Mouse (Mus musculus): Measurements from ENCODE around the gene Slc25a24. TPM values are rescaled to one million over a fixed set of nuclear protein-coding genes. Genes with fewer than 3 reads are reported as not detected.
A peak's percentile ranks its signal among the peaks of the same experiment; 100 is the strongest.

Slc25a24 gene
- polyA plus RNA-seq, 1 experiment from 2014 or later, result 30.7 TPM

DNA sequence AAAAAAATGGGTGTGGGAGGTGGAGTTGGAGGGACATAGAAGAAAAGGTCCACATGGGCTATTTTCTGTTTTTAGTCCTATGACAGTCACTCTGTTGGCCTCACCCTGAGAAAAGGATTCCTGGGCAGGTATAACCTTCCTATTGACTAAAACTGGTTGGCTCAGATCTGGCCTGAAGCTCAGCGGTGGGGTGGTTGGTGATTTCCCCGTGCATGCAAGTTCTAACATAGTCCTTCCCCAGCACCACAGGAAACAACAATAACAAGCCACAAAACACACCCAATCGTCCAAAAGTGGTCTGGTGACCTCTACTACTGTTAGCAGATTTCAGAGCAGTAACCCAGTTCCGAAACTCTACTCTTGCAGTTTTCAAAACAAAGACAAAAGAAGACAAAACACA, 10.0 kb downstream of the Slc25a24 start:
- no peaks in the 10 kb centered on the region for H3K9me3 ChIP-seq
- no peak overlapping the region for H3K4me3 ChIP-seq
- no peak overlapping the region for H3K27ac ChIP-seq
- no peak for ATAC-seq (ENCODE audit: borderline replicate concordance, extremely low read depth, low FRiP score, low TSS enrichment)
- H3K9ac ChIP-seq, result no peak overlapping the region
- peaks cover 13% of the 10 kb centered on the region for H3K36me3 ChIP-seq
- 84% methylated on average over 4 of the region's 4 CpGs for WGBS
- no peaks in the 10 kb centered on the region for H3K27me3 ChIP-seq
- peaks cover 9% of the 10 kb centered on the region for H3K4me1 ChIP-seq
- H3K4me2 ChIP-seq, result no peak overlapping the region

DNA sequence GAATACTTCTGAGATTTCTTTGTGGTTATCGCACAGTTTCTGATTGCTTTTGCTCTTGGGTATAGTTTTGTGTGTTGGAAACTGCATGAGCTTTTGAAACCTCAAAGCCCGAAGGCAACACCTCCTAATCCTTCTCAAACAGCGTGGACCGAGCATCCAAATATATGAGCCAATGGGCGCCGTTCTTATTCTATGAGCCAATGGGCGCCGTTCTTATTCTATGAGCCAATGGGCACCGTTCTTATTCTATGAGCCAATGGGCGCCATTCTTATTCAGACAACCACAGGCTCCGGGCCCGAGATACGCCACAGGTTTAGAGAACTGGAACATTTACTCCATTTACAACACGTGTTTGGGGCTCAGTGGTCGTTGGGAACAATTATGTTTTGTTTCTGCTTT, 11.1 kb downstream of the Slc25a24 start:
- H3K27me3 ChIP-seq, result no peaks in the 10 kb centered on the region
- H3K9ac ChIP-seq, result no peak overlapping the region
- H3K4me2 ChIP-seq, result no peak overlapping the region
- no peak overlapping the region for H3K4me3 ChIP-seq
- no peak overlapping the region for H3K27ac ChIP-seq
- WGBS, result 96% methylated on average over 15 of the region's 15 CpGs
- ATAC-seq (ENCODE audit: borderline replicate concordance, extremely low read depth, low FRiP score, low TSS enrichment), result no peak
- H3K36me3 ChIP-seq, result peaks cover 10% of the 10 kb centered on the region
- no peaks in the 10 kb centered on the region for H3K9me3 ChIP-seq
- H3K4me1 ChIP-seq, result peaks cover 9% of the 10 kb centered on the region

DNA sequence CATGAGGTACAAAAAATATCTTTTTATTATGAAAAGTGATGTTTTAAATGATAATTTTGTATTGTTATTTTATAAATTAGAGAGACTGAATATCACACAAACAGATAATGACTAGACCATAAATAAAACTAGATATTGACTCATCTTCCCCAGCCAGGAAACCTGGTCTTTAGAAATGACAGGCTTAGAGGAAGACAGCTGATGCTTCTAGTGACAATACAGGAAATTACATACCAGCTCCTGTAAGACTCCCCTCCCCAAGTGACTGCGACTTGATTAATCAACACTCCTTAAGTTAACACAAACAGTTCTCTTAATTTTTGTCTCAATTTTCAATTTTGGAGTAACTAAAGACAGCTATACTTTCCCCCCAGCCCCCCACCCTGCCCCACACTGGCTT, 12.4 kb downstream of the Slc25a24 start:
- WGBS, result 73% methylated on average over 1 of the region's 1 CpGs
- Histone ChIP-seq H3K27ac (no peak overlapping the region), H3K4me3 (no peak overlapping the region), H3K9me3 (no peaks in the 10 kb centered on the region), H3K9ac (no peak overlapping the region), H3K4me1 (no peaks in the 10 kb centered on the region), H3K4me2 (no peak overlapping the region), H3K36me3 (peaks cover 10% of the 10 kb centered on the region), H3K27me3 (no peaks in the 10 kb centered on the region)
- ATAC-seq (ENCODE audit: borderline replicate concordance, extremely low read depth, low FRiP score, low TSS enrichment), result no peak

DNA sequence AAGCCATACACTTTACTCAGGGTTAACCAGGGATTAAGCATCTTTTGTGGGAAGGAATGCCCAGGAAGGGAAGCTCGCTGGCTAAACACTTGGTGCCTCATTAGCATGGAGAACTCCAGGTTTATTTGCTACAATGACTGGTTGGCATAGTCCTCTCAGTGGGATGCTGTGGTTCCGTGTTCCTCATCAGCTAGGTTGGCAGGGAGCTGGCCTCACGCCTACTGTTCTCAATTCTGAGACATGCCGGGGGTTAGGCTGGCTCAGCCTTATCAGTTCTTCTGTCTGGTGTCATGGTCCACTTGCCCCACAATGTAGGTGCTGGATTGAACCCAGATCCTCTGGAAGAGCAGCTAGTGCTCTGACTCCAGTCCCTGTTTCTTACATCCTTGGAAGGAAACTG, 29.6 kb downstream of the Slc25a24 start:
- peaks cover 3% of the 10 kb centered on the region; the same call in 1 of the 2 replicates for H3K36me3 ChIP-seq
- H3K4me2 ChIP-seq, result no peak overlapping the region
- no peak overlapping the region for H3K4me3 ChIP-seq
- 89% methylated on average over 4 of the region's 4 CpGs for WGBS
- no peak for ATAC-seq (ENCODE audit: borderline replicate concordance, extremely low read depth, low FRiP score, low TSS enrichment)
- no peaks in the 10 kb centered on the region for H3K4me1 ChIP-seq
- H3K9me3 ChIP-seq, result no peaks in the 10 kb centered on the region
- H3K9ac ChIP-seq, result no peak overlapping the region
- H3K27me3 ChIP-seq, result no peaks in the 10 kb centered on the region
- H3K27ac ChIP-seq, result no peak overlapping the region

DNA sequence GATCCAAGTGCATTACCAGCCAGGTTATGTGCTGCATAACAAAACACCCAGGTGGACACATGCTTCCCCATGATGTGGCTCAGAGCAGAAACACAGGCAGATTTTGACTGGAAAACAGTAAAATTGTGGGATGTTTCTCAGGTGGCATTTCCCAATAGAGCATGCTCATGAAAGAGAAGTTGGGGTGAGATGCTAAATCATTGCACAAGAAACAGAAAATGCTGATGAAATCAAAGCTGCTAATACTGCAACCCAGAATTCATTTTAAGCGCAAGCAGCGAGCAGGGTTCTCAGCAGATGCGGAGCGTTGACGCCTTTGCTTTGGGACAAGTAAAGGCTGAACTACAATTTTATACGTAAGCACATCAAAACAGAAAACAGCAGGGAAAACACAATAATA, 30.5 kb downstream of the Slc25a24 start:
- H3K4me1 ChIP-seq, result no peaks in the 10 kb centered on the region
- no peak overlapping the region for H3K4me2 ChIP-seq
- H3K36me3 ChIP-seq, result peaks cover 3% of the 10 kb centered on the region; the same call in 1 of the 2 replicates
- H3K27ac ChIP-seq, result no peak overlapping the region
- no peaks in the 10 kb centered on the region for H3K27me3 ChIP-seq
- H3K4me3 ChIP-seq, result no peak overlapping the region
- ATAC-seq (ENCODE audit: borderline replicate concordance, extremely low read depth, low FRiP score, low TSS enrichment), result no peak
- WGBS, result 94% methylated on average over 6 of the region's 6 CpGs
- H3K9me3 ChIP-seq, result no peaks in the 10 kb centered on the region
- H3K9ac ChIP-seq, result no peak overlapping the region

DNA sequence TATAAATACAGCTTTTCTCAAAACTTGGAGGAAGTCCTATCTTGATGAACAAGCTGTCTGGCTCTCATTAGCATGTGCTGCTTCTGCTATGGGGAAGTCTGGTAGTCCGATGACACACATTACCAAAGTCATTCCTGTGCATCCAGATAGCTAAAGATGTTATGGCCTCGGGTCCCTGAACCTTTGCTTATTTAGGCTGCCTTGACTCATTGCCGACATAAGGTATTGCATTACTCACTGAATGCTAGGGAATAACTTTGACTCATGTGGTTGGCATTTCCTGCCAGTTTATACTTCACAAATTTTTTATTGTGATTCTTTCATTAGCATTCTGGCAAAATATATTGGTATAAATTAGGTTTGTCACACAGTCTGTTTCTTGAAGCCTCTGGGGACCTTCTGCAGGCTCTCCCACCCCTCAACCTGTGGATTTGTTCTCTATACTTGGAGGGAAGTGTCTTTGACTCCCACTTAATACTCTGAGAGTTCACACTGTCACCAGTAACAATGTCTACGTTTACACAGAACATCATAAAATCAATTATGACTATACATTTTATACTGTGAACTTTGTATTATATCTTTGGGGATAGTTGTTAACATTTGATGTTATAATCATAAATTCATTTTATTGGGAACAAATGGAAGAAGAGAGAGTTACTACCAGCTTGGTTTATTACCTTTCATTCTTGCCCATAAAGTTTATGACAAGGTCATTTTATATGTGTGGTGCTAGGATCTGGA, 33.1 kb downstream of the Slc25a24 start:
- Histone ChIP-seq H3K4me1 (no peaks in the 10 kb centered on the region), H3K9me3 (no peaks in the 10 kb centered on the region), H3K9ac (no peak overlapping the region), H3K27ac (no peak overlapping the region), H3K4me2 (no peak overlapping the region), H3K36me3 (peaks cover 11% of the 10 kb centered on the region), H3K4me3 (no peak overlapping the region), H3K27me3 (no peaks in the 10 kb centered on the region)
- 73% methylated on average over 4 of the region's 4 CpGs for WGBS
- ATAC-seq (ENCODE audit: borderline replicate concordance, extremely low read depth, low FRiP score, low TSS enrichment), result no peak

DNA sequence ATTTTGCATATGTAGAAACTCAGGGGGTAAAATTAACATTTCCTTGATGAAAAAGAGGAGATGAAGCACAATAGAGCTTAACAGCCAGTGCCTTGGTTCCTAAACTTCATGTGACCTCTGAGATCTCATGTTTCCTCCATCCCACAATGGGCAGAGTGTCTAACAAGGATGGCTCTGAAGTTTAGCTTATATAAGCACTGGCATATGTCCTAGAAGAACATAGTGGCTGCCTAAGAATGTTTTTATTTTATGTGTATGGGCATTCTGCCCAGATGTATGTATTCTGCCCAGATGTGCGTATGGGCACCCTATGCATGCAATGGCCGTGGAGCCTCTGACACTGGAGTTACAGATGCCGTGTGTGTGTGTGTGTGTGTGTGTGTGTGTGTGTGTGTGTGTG, 34.5 kb downstream of the Slc25a24 start:
- no peak overlapping the region for H3K27ac ChIP-seq
- ATAC-seq (ENCODE audit: borderline replicate concordance, extremely low read depth, low FRiP score, low TSS enrichment), result no peak
- H3K4me1 ChIP-seq, result no peaks in the 10 kb centered on the region
- no peak overlapping the region for H3K9ac ChIP-seq
- 70% methylated on average over 3 of the region's 3 CpGs for WGBS
- H3K9me3 ChIP-seq, result no peaks in the 10 kb centered on the region
- no peaks in the 10 kb centered on the region for H3K27me3 ChIP-seq
- H3K4me2 ChIP-seq, result no peak overlapping the region
- H3K4me3 ChIP-seq, result no peak overlapping the region
- peaks cover 13% of the 10 kb centered on the region for H3K36me3 ChIP-seq

DNA sequence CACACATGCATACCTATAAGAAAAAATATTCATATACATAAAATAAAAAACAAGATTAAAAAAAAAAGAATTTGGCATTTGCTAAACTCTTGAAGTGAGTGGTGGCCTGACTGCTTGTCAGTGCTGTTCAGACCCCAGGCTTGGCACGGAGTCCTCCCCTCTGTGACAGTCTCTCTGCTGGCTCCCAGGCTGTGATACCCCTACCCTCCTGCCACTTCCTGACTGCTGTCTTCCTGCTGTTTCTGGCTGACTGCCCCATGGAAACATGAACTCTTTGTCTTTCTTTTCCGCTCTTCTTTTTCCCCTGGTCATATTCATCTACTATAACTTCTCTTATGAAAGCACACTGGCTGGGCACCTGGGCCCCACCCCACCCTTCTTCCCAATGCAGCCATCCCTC, 41.1 kb downstream of the Slc25a24 start:
- Histone ChIP-seq H3K9me3 (no peaks in the 10 kb centered on the region), H3K27me3 (no peaks in the 10 kb centered on the region), H3K27ac (no peak overlapping the region), H3K4me3 (no peak overlapping the region), H3K4me2 (no peak overlapping the region), H3K9ac (no peak overlapping the region), H3K4me1 (no peaks in the 10 kb centered on the region), H3K36me3 (peaks cover 33% of the 10 kb centered on the region)
- WGBS, result 76% methylated on average over 2 of the region's 2 CpGs
- ATAC-seq (ENCODE audit: borderline replicate concordance, extremely low read depth, low FRiP score, low TSS enrichment), result no peak

DNA sequence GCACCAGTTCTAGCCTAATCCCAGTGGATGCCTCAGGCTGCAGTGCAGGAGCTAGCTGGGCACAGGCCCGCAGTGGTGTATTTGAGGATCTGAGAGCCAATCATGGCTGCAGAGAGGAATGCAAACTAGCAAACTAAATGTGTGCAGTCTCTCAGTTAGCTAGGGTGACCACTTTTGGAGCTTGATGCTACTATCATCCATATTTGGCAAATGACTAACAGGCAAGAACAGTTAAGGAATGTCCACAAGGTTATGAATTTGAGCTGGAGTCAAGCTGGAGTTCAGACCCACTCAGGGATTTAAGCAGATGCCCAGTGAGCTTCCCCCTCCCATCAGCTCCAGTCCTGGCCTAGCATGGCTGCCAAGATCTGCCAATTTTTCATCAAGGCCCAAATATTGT, 41.7 kb downstream of the Slc25a24 start:
- Histone ChIP-seq H3K27ac (no peak overlapping the region), H3K9ac (no peak overlapping the region), H3K36me3 (peaks cover 33% of the 10 kb centered on the region), H3K4me2 (no peak overlapping the region), H3K27me3 (no peaks in the 10 kb centered on the region), H3K4me1 (no peaks in the 10 kb centered on the region), H3K9me3 (no peaks in the 10 kb centered on the region), H3K4me3 (no peak overlapping the region)
- ATAC-seq (ENCODE audit: borderline replicate concordance, extremely low read depth, low FRiP score, low TSS enrichment), result no peak; the same call in 1 of the 2 replicates
- WGBS, result 76% methylated on average over 1 of the region's 1 CpGs

DNA sequence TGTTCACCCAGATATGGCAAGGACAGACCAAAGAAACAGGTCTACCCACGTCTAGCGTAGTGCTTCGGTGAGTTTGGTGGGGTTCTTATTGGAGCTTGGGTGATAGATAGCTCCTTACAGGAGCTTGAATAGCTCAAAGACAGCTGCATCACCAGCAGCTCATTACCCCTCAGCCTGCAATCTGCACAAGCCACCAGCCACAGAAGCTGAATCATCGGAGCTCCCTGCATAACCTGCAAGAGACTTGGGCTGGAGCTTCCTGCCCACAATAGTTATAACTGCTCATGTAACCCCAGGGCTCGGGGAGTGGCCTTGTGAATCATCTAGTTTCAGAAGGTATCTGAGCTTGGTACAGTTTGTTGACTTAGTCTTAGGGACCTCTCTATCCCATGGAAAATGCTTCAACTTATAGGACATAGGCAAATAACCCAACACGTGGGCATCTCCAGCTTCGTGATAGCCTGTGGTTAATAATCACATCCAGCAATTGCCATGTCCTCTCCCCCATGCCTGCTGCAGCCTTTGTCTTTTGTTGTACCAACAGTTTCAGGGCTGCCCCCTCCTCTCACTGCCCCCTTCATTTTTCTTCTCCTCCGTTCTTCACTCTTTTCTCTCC, 42.4 kb downstream of the Slc25a24 start:
- no peak for ATAC-seq (ENCODE audit: borderline replicate concordance, extremely low read depth, low FRiP score, low TSS enrichment)
- Histone ChIP-seq H3K9ac (no peak overlapping the region), H3K36me3 (peaks cover 28% of the 10 kb centered on the region), H3K27me3 (no peaks in the 10 kb centered on the region), H3K9me3 (no peaks in the 10 kb centered on the region), H3K4me3 (no peak overlapping the region), H3K4me1 (no peaks in the 10 kb centered on the region), H3K27ac (no peak overlapping the region), H3K4me2 (no peak overlapping the region)
- 69% methylated on average over 8 of the region's 8 CpGs for WGBS

DNA sequence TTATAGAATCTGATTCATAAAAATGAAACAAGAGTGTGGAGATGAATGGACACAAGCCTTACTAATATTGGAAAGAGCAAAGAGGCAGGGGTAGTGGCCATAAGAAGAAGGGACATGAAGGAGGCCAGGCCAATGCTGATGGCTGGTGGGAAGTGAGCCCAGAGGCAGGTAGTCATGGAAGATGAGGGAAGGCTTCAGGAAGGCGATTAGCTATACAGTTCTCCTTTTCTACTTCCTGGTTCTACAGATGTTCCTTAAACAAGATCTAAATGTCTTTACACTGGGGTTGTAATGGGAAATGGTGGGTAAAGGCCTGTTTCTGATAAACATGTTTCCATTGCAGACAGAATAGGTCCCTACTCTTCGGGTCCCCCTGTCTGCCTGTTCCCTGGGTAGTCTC, 46.2 kb downstream of the Slc25a24 start:
- no peak overlapping the region for H3K4me3 ChIP-seq
- no peaks in the 10 kb centered on the region for H3K4me1 ChIP-seq
- H3K9me3 ChIP-seq, result no peaks in the 10 kb centered on the region
- H3K36me3 ChIP-seq, result peaks cover 16% of the 10 kb centered on the region; the same call in 1 of the 2 replicates
- no peaks in the 10 kb centered on the region for H3K27me3 ChIP-seq
- 89% methylated on average over 2 of the region's 2 CpGs for WGBS
- H3K9ac ChIP-seq, result no peak overlapping the region
- no peak overlapping the region for H3K4me2 ChIP-seq
- H3K27ac ChIP-seq, result no peak overlapping the region
- ATAC-seq (ENCODE audit: borderline replicate concordance, extremely low read depth, low FRiP score, low TSS enrichment), result no peak

DNA sequence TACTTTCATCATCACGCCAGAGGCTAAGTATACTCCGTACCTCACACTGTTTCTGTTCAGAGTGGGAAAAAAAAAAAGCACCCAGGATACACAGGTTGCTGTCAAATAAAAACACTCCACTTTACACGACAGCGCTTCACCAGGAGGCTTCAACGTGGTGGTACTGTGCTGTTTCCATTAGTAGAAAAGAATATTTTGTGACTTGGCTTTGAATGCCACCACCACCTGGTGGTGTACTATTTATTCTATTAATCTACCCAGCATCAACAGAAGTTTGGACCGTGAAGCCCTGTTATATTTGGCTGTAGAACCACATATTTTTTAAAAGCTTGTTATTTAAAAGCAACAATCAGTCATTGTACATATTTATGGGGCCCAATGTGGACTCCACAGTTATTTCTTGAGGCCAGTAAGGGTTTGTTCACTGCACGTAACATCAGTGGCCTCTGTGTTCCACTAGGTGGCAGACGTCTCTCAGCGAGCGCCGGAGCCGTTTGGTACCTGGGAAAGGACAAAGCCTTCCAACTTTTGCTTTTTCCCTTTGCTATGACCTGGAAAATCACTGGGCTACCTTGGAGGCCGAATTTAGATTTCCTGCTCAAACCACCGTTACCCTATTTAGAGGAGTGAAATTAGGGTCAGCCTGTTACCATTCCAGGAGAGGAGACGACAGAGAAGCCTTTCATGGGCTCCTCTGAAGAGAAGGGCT, 48.3 kb downstream of the Slc25a24 start:
- WGBS, result 26% methylated on average over 15 of the region's 15 CpGs

More for the DNA sequence above, 48.3 kb downstream of the Slc25a24 start:
- H3K4me3 ChIP-seq, result no peak overlapping the region
- peaks cover 6% of the 10 kb centered on the region; the same call in 1 of the 2 replicates for H3K36me3 ChIP-seq
- H3K27ac ChIP-seq, result no peak overlapping the region
- H3K9ac ChIP-seq, result no peak overlapping the region
- H3K9me3 ChIP-seq, result no peaks in the 10 kb centered on the region
- no peak overlapping the region for H3K4me2 ChIP-seq
- 0 out of 2 replicates have a peak, but pooled peaks have one; percentile 31 for ATAC-seq (ENCODE audit: borderline replicate concordance, extremely low read depth, low FRiP score, low TSS enrichment)
- H3K27me3 ChIP-seq, result no peaks in the 10 kb centered on the region
- no peaks in the 10 kb centered on the region for H3K4me1 ChIP-seq

Data from lung, embryonic 15.5 days (tissue).